Mouse (Mus musculus) left cerebral cortex, postnatal 4 days (tissue): ENCODE data around the gene Gsc. TPM values are rescaled to one million over a fixed set of nuclear protein-coding genes. Genes with fewer than 3 reads are reported as not detected.

ENCODE experiments used
- DNase-seq: peaks from one replicate; pipeline ENCODE4 v3.0.0-alpha.2; 2022
- intact Hi-C: fragments of 180-260 bp; cut with DNase I; formaldehyde crosslinking; loops from one replicate; pipeline ENCODE4 v1.15.1; 2025
- total RNA-seq, 2 experiments: library from RNA; stranded (reverse); gene quantifications; 2 replicates each; pipeline ENCODE4 v1.2.3; 2021

The Gsc gene
- total RNA-seq, result not detected

DNA sequence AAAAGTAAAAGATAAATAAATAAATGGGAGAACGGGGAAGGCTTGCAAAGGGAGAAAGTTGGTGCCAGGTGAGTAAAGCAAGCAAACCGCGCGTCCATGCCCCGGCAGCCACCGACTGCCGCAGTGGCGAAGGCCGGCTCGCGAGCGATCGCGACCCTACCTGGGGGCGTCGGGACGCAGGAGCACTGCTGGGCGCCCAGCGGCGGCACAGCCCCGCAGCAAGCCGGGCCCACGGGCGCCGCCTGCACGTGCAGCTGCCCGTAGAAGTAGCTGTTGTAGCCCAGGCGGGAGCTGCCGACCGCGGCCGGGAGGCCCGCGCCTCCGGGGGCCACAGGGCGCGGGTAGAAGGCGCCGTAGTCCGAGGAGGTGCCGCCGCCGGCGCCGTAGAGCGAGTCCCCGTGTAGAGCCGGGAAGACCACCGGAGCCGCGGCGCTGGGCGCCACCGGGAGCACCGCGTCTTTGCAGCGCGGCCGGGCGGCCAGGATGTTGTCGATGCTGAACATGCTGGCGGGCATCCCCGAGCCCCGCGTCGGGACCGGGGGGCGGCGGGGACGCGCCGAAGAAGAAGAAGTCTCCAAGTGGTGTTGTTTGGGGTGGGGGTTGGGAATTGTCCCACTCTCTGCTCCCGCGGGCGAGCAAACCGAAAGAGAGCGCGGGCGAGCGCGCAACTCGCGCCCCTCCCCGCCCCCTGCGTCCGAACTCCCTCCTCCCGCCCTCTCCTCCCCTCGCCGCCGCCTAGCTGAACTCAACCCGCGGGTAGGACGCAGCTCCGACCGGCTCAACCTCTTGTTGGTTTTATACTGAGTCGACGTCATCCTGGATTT lies at the start of gene Gsc:
TSS of gene Gsc (minus strand) at position 730 of the 824 bp plus-strand sequence.
- intact Hi-C loops, result no loop called here
- peak; percentile 42 for DNase-seq

- intact Hi-C loops, result no loop called here
- DNase-seq, result no peak
These were observed 46.6 kb upstream of the Gsc start for GRCm38 (mm10) chr12:104519721-104520120.

GRCm38 (mm10) chr12:104507911-104508310 lies 34.8 kb upstream of the Gsc start:
- intact Hi-C loops, result no loop called here
- DNase-seq, result no peak

DNA sequence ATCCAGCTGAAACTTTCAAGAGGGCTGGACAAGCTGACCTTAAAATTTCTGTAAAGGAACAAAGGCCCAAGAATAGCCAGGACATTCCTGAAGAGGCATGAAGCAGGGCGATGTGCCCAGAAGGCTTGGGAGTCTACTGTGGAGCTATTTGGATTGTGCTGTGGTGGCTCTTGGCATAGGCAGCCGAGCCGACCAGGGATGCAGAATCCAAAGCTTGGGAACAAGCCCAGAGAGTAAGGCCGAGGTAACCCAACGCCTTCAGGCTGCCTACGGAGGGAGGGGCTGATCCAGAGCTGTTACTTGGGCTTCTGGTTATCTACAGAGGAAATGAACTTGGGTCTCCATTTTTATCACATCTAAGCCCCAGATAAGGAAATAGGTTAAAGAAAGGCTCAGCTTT lies 18.9 kb upstream of the Gsc start:
- intact Hi-C loops, result no loop called here
- DNase-seq, result peak; percentile 36

- no peak for DNase-seq
- intact Hi-C loops, result no loop called here
These were observed 13.1 kb upstream of the Gsc start for GRCm38 (mm10) chr12:104486205-104486604.

- intact Hi-C loops, result no loop called here
- DNase-seq, result no peak
These were observed 12.0 kb upstream of the Gsc start for GRCm38 (mm10) chr12:104485161-104485560.

GRCm38 (mm10) chr12:104481007-104481406 lies 7.9 kb upstream of the Gsc start:
- intact Hi-C loops, result no loop called here
- DNase-seq, result no peak

GRCm38 (mm10) chr12:104478193-104478592 lies 5.1 kb upstream of the Gsc start:
- DNase-seq, result no peak
- intact Hi-C loops, result no loop called here

- intact Hi-C loops, result no loop called here
- DNase-seq, result no peak
These were observed 4.4 kb upstream of the Gsc start for GRCm38 (mm10) chr12:104477501-104477900.

DNA sequence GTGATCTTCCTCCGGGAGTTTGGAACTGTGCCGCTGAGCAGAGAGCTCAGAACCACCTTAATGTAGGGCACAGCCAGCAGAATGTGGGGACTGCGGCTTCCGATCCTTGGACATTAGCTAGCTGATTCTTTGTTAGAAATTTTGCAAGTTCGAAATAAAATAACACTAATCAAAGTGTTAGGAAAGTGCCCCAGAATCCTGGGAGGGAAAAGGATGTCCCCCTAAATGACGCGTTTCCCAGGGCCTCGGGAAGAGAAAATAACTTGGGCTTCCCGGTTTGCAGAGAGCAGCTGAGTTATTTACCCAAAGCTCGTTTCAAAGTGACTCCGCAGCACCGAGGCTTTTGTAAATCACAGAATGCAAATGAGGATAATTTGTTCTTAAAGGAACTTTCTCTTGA lies 3.9 kb upstream of the Gsc start:
- intact Hi-C loops, result no loop called here
- DNase-seq, result no peak

- no peak for DNase-seq
- intact Hi-C loops, result no loop called here
These were observed 2.8 kb upstream of the Gsc start for GRCm38 (mm10) chr12:104475946-104476345.

GRCm38 (mm10) chr12:104474881-104475740 lies 2.0 kb upstream of the Gsc start:
- no peak for DNase-seq
- intact Hi-C loops, result no loop called here

DNA sequence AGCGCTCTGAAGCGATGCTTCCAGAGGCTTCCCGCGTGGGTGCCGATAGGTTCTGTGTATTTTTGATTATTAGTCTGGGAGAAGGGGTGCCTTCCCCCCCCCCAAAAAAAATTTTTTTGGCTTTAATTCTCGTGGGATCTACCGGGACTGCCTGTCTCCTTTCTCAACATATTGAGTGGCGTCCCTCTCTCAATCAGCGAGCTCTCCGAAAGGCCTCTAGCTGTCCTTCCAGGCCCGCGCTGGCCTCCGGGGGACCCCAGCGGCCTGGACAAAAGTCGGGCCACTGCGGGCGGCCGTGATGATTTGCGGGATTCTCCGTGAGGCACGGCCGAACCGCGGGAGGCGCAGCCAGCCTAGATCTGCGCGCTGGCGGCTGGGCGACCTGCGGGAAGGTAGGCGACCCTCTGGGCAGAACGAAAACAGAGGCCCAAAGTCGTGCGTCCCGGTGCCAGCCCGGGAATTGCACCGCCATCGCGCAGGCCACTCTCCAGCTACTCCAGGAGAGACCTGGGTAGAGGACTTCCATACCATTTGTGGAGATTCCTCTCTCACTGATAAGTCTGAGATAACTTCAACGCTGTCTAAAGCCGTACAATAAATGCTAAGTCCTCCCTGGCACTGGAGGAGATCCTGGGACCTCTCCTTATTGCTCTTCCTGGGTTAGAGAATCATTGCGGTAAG lies 1.2 kb upstream of the Gsc start:
- intact Hi-C loops, result no loop called here
- no peak for DNase-seq

DNA sequence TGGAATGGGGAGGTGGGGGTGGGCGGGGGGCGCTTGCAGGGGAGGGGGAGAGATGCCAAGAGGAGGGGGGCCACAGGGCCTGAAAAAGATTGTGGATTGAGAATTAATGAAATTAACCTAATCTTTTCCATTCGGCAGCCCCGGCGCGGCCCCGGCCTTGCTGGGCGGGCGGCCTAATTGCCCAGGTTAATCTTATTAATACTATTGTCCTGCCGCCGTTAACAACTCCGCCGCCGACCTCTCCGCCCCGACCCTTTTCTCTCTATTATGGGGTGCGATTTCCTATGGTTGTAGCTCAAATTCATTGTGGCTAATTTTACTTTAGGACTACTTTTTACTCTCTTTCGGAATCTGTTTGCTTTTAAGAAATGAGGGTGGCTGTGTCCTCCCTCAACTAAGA lies 362 bp upstream of the Gsc start:
- no peak for DNase-seq
- intact Hi-C loops, result no loop called here

- no peak for DNase-seq
- intact Hi-C loops, result no loop called here
These were observed 958 bp downstream of the Gsc start for GRCm38 (mm10) chr12:104472218-104472525.

DNA sequence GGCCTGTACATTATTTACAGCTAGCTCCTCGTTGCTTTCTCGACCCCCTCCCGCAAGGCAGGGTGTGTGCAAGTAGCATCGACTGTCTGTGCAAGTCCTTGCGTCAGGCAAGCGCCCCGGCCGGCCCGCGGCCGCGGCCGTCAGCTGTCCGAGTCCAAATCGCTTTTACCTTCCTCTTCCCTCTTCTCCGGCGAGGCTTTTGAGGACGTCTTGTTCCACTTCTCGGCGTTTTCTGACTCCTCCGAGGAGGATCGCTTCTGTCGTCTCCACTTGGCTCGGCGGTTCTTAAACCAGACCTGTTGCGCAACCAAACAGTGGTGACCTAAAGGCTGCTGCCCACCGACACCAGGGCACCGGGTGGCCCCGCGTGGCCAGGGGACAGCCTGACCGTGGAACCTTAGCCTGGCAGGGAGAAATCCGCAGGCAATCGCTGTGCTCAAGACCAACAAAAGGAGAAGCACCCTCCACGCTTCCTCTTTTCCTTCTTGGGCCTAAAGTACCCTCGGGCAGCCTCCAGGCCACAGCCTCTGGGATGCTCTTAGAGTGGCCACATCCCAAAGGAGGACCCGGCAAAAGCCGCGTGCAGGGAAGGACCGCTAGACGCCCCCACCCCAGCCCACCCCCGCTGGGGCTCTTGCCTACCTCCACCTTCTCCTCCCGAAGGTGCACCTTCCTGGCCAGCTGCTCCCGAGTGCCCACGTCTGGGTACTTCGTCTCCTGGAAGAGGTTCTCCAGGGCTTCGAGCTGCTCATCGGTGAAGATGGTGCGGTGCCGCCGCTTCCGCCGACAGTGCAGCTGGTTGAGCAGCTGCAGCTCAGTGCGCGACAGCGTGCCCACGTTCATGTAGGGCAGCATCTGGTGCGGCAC lies 1.5 kb downstream of the Gsc start:
- intact Hi-C loops, result no loop called here

DNA sequence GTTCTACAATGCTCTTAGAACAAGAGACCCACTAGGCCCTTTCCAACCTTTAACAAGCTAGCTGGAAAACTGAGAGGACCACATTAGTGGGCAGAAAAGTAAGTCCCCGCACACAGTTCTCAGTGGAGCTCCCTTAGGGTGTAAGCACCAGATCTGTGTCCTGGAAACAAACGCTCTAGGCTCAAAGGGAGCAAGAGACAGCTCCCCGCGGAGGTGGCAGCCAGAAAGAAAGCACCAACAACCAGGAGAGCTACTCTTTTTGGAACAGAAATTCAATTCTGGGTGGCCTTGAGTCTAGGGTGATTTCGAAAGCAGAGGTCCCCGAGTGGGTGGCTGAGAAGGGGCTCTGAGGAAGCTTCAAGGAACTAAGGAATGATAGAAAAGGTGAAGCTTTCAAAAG lies 2.5 kb downstream of the Gsc start:
- no peak for DNase-seq
- intact Hi-C loops, result no loop called here

More for the DNA sequence above, 1.5 kb downstream of the Gsc start:
- DNase-seq, result no peak

GRCm38 (mm10) chr12:104468783-104469182 lies 4.3 kb downstream of the Gsc start:
- no peak for DNase-seq
- intact Hi-C loops, result no loop called here

- intact Hi-C loops, result no loop called here
- DNase-seq, result no peak
These were observed 5.8 kb downstream of the Gsc start for GRCm38 (mm10) chr12:104467372-104467771.

DNA sequence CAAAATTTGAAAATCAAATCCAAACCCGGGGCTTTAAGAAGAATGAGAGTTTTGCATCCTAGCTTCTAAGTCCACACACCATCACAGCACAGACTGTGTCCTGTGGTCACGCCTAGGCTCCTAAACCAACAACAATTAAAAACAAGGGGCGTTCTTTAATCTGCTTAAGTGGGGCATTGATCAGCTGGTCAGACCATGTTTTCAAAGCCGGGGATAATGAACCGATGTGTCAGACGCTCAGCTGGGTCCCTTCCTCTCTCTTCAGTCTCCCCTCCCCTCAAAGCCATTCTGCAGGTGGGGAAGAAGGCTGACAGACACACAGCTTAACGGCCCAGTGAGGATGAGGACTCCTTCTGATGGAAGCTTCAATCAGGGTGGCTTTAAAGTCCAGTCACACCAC lies 6.2 kb downstream of the Gsc start:
- intact Hi-C loops, result no loop called here
- DNase-seq, result no peak

- DNase-seq, result no peak
- intact Hi-C loops, result no loop called here
These were observed 11.8 kb downstream of the Gsc start for GRCm38 (mm10) chr12:104461372-104461771.
